Mouse (Mus musculus) cerebellum, postnatal 25 days (tissue): Measurements from ENCODE around the gene Gm20772.
"Not testable (repeated sequence)": the region's sequence is repeated elsewhere in the genome, so short reads cannot be mapped to it uniquely, and the experiment has no call there.

Experiments
- DNase-seq, 2 experiments: peaks; one replicate each; pipeline ENCODE4 v3.0.0; 2021; ENCODE audit warnings: mixed read lengths in 2 of 2

Gm20772 gene

GRCm38 (mm10) chrY:17874441-17874840, at the start of gene Gm20772, which contains the start of gene Gm20831:
Gene Gm20772 (plus strand): TSS chrY:17874741.
Gene Gm20831 (plus strand): TSS chrY:17874741.
- not testable (repeated sequence) for DNase-seq

- not testable (repeated sequence) for DNase-seq
Measured at GRCm38 (mm10) chrY:17846166-17846565, 28.4 kb upstream of the Gm20772 start, which contains the start of gene Gm21904. Gene Gm21904 (minus strand): TSS chrY:17846266.
